Mouse (Mus musculus) stomach, embryonic 16.5 days (tissue): ENCODE data around the gene 4930519G04Rik. TPM values are rescaled to one million over a fixed set of nuclear protein-coding genes. Genes with fewer than 3 reads are reported as not detected.
A peak's percentile ranks its signal among the peaks of the same experiment; 100 is the strongest.
"Not testable (repeated sequence)": the region's sequence is repeated elsewhere in the genome, so short reads cannot be mapped to it uniquely, and the experiment has no call there.

ENCODE experiments used
- ATAC-seq: fragments of 200-750 bp; cut with Nextera tagmentation; 2 replicates; pipeline ENCODE4 v1.8.0; 2017; ENCODE audit warnings: moderate number of reproducible peaks, moderate TSS enrichment; ENCODE audit not compliant: insufficient read depth, low FRiP score
- H3K27ac ChIP-seq: fragments of 300-500 bp; sonication (generic); 2 replicates; pipeline ENCODE4 v1.5.1; 2014; ENCODE audit warnings: low read length
- H3K27me3 ChIP-seq: fragments of 300-500 bp; sonication (generic); 2 replicates; pipeline ENCODE4 v1.6.1; 2014; ENCODE audit warnings: low read length, control low read depth, mixed read lengths; ENCODE audit not compliant: control insufficient read depth, insufficient read depth
- H3K36me3 ChIP-seq: fragments of 300-500 bp; sonication (generic); 2 replicates; pipeline ENCODE4 v1.6.1; 2014; ENCODE audit warnings: low read length; ENCODE audit not compliant: control insufficient read depth, insufficient read depth
- H3K4me1 ChIP-seq: fragments of 300-500 bp; sonication (generic); 2 replicates; pipeline ENCODE4 v1.6.1; 2014; ENCODE audit warnings: low read length, control low read depth, mixed read lengths; ENCODE audit not compliant: control insufficient read depth, insufficient read depth
- H3K4me2 ChIP-seq: fragments of 300-500 bp; sonication (generic); 2 replicates; pipeline ENCODE4 v1.6.1; 2014; ENCODE audit warnings: low read depth, low read length, mixed read lengths
- H3K4me3 ChIP-seq: fragments of 300-500 bp; sonication (generic); replicated peaks from 2 replicates; pipeline ENCODE4 v1.5.1; 2014; ENCODE audit warnings: mild to moderate bottlenecking, low read length
- H3K9ac ChIP-seq: fragments of 300-500 bp; sonication (generic); 2 replicates; pipeline ENCODE4 v1.6.1; 2014; ENCODE audit warnings: low read length
- H3K9me3 ChIP-seq: fragments of 300-500 bp; sonication (generic); replicated peaks from 2 replicates; pipeline ENCODE4 v1.6.1; 2016; ENCODE audit warnings: low read length, control low read depth; ENCODE audit not compliant: control insufficient read depth
- WGBS: fragments of 180-500 bp; shearing (Covaris S2); extraction: QIAGEN DNeasy Blood & Tissue Kit; methylation state at CpG from one replicate; pipeline ENCODE4 v1.1.7; 2014; 5-methylcytosine and 5-hydroxymethylcytosine counted together
- polyA plus RNA-seq: library from polyadenylated mRNA; unstranded; fragments of >200 nt; fragmentation: Nextera tagmentation; extraction: Ambion mirVana; gene quantifications from 2 replicates; pipeline ENCODE4 v1.2.1, GENCODE M21; 2015

Gene 4930519G04Rik
- polyA plus RNA-seq, 1 experiment from 2014 or later = not detected

DNA sequence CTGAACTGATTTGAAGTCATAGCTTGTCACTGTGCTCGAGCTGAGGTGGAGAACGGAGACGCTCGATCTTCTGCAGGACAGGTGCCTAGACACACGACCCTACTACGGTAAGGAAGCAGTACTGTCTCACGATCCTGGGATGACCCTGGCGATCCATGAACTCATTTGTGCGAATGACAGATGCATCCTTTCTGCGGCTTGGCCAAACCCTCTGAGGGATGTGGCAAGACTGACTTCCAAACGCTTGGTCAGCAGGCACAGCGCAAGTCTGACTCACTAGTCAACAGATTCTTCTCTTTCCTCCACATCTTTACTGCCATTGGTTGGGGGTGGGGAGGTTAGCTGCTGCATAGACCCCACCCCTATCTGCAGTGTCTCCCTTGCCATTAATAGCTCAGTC, 26.0 kb upstream of the 4930519G04Rik start:
- H3K9ac ChIP-seq = no peak overlapping the region
- 81% methylated on average over 12 of the region's 12 CpGs for WGBS
- no peaks in the 10 kb centered on the region for H3K36me3 ChIP-seq
- H3K4me2 ChIP-seq = no peak overlapping the region
- no peak for ATAC-seq
- 0 out of 2 replicates have a peak, but pooled peaks cover under 1% of the 10 kb centered on the region for H3K9me3 ChIP-seq
- no peak overlapping the region for H3K4me3 ChIP-seq
- no peaks in the 10 kb centered on the region for H3K4me1 ChIP-seq
- H3K27ac ChIP-seq = no peak overlapping the region
- no peaks in the 10 kb centered on the region for H3K27me3 ChIP-seq

DNA sequence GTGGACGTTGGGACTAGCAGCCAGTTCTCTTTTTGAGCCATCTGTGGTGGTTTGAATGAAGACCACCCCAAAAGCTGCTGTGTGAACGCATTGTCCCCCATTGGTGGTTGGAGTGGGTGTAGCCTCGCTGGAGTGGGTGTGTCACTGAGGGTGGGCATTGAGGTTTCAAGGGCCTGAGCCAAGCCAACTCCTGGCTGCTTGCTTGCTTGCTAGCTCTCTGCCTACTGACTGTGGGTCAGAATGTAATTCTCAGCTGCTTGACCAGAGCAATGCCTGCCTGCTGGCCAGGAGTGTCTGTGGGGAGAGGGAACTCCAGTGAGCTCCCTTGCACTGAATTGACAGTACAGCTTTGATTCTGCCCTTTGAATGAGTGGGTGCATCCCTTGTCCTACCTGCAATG, 23.7 kb upstream of the 4930519G04Rik start:
- no peak overlapping the region for H3K9ac ChIP-seq
- no peaks in the 10 kb centered on the region for H3K36me3 ChIP-seq
- H3K9me3 ChIP-seq = no peaks in the 10 kb centered on the region
- H3K4me1 ChIP-seq = no peaks in the 10 kb centered on the region
- no peak for ATAC-seq
- no peak overlapping the region for H3K4me3 ChIP-seq
- WGBS = 69% methylated on average over 3 of the region's 3 CpGs
- H3K27me3 ChIP-seq = no peaks in the 10 kb centered on the region
- H3K27ac ChIP-seq = no peak overlapping the region
- H3K4me2 ChIP-seq = no peak overlapping the region

DNA sequence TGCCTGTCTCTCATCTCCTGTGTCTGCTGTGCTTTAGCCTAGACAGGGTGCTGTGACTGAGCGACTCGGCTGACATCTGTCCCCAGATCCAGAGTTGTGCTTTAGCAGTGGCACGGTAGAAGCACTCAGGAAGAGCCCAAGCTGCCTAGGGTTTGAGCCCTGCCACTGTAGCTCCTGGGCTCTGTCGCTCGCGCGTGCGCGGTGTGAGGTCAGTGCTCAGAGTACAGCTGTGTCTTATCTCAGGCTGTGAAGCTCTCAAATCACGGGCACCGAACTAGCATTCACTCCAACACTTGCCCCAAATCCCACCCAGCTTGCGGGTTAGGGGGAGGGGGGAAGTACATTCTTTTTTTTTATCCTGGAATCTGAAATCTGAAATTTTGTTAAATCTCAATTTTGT, 16.6 kb upstream of the 4930519G04Rik start:
- no peak overlapping the region for H3K4me3 ChIP-seq
- ATAC-seq = no peak

DNA sequence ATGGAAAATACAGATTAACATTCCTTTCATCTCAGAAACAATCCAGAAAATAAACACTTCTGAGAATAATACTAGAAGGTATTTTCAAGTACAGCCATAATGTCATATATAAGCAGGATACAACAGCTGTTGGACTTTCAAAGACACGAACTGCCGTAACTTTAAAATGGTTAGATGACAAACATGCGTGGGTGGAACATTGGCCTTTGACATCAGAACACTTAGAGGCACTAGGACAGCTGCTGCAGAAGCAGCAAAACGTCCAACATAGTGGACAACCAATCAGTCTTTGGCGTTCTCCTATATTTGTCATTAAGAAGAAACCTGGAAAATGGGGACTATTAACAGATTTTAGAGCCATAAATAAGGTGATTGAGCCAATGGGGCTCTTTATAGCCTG, 13.0 kb upstream of the 4930519G04Rik start:
- H3K36me3 ChIP-seq, H3K4me1 ChIP-seq, H3K9ac ChIP-seq, H3K27ac ChIP-seq, H3K4me3 ChIP-seq, ATAC-seq, H3K4me2 ChIP-seq, H3K9me3 ChIP-seq, H3K27me3 ChIP-seq: not testable (repeated sequence)
- WGBS = 44% methylated on average over 5 of the region's 5 CpGs

More for the DNA sequence above, 16.6 kb upstream of the 4930519G04Rik start:
- Histone ChIP-seq H3K4me1 (peaks cover under 1% of the 10 kb centered on the region; the same call in 1 of the 2 replicates), H3K27me3 (no peaks in the 10 kb centered on the region), H3K9ac (no peak overlapping the region), H3K27ac (no peak overlapping the region), H3K9me3 (no peaks in the 10 kb centered on the region), H3K36me3 (no peaks in the 10 kb centered on the region), H3K4me2 (no peak overlapping the region)
- WGBS = 36% methylated on average over 12 of the region's 12 CpGs

DNA sequence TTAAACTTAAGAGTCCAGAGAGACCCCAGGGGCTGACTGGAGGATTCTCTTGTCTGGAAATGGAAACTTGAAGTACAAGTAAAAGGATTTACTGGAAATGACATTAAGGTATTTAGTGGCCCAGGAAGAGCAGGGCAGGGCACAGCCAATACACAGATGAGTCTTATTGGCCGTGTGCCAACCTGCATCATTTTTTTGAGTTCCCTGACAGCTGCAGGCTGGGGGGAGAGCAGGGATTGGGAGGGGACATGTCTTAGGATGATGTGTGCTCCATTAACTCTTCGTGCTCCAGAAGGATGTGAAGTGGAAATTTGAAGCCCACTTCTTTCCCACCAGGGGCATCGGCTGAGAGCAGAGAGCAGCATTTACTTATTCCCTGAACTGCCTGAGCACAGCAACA, 11.3 kb upstream of the 4930519G04Rik start:
- not testable (repeated sequence) for H3K4me1 ChIP-seq, H3K9me3 ChIP-seq, H3K27ac ChIP-seq, H3K4me3 ChIP-seq, H3K27me3 ChIP-seq, H3K9ac ChIP-seq, ATAC-seq, H3K36me3 ChIP-seq, H3K4me2 ChIP-seq
- 31% methylated on average over 3 of the region's 3 CpGs for WGBS

DNA sequence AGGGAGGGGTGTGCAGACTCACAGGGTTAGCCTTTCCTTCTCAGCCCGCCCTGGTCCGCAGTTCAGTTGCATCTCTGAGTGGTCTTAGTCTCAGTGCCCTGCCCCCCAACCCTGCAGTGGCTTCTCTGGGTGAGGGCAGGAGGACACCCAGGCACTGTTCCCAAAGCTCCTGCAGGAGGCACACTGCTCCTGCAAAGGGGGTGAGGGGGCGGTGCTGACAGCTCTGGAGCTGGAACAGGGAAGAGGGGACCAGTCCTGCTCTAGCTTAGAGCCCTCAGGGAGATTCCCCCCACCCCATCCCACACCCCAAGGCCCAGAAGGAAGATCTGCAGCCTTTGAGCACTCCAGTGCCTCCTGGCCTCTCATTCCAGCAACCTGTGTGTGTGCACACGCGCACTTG, 10.8 kb upstream of the 4930519G04Rik start:
- no peak overlapping the region for H3K4me3 ChIP-seq

DNA sequence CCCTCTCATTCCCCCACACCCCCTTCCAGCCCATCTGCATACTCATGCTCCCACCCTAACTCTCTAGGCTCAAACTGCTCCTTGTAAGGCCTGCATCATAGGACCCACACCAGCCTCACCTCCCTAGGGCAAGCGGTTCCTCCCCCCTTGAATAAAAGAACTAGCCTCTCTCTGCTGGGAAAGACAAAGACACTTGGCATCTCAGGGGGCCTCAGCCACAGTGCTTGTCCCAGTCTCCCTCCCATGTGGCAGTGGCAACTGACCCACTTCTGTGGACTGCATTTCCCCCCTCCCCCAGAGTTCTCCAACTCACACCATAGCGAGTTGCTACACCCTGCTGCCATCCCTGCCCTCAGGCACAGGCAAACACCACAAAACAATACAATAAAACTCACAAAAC, 9.1 kb upstream of the 4930519G04Rik start:
- 87% methylated on average over 2 of the region's 2 CpGs for WGBS
- H3K9me3 ChIP-seq, H3K4me1 ChIP-seq, H3K4me2 ChIP-seq, ATAC-seq, H3K4me3 ChIP-seq, H3K9ac ChIP-seq, H3K27me3 ChIP-seq, H3K27ac ChIP-seq, H3K36me3 ChIP-seq: not testable (repeated sequence)

More for the DNA sequence above, 10.8 kb upstream of the 4930519G04Rik start:
- 60% methylated on average over 5 of the region's 5 CpGs for WGBS
- 0 out of 2 replicates have a peak, but pooled peaks have one; percentile 21 for ATAC-seq
- Histone ChIP-seq H3K36me3 (no peaks in the 10 kb centered on the region), H3K27me3 (no peaks in the 10 kb centered on the region), H3K27ac (no peak overlapping the region), H3K4me2 (no peak overlapping the region), H3K9ac (no peak overlapping the region), H3K9me3 (no peaks in the 10 kb centered on the region), H3K4me1 (peaks cover 9% of the 10 kb centered on the region)

DNA sequence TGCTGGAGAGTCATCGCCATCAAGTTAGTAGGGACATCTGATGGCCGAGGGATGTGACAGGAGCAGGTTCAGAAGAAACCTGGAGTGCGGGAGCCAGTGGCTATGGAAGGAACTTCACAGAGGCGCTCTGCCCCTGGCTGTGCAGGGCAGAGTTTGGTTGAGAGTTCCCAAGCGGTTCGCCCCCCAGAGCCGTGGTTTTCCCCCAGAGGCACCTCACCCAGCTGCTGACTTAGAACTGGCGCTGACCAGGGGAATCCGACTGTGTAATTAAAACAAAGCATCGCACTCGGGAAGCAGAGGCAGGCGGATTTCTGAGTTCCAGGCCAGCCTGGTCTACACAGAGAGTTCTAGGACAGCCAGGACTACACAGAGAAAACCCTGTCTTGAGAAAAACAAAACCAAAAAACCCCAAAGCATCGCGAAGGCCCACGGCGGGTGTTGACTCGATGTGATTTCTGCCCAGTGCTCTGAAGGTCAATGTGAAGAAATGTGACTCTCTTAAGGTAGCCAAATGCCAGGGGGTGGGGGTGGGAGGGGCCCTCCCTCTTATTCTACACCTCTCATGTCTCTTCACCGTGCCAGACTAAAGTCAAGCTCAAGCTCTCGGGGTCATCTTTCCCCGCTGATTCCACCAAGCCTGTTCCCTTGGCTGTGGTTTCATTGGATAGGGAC, 1.8 kb upstream of the 4930519G04Rik start:
- Histone ChIP-seq H3K27ac (no peak overlapping the region), H3K9me3 (no peaks in the 10 kb centered on the region), H3K9ac (no peak overlapping the region), H3K4me1 (no peaks in the 10 kb centered on the region), H3K27me3 (no peaks in the 10 kb centered on the region), H3K4me2 (no peak overlapping the region), H3K4me3 (no peak overlapping the region), H3K36me3 (no peaks in the 10 kb centered on the region)
- ATAC-seq = no peak
- WGBS = 79% methylated on average over 20 of the region's 20 CpGs

DNA sequence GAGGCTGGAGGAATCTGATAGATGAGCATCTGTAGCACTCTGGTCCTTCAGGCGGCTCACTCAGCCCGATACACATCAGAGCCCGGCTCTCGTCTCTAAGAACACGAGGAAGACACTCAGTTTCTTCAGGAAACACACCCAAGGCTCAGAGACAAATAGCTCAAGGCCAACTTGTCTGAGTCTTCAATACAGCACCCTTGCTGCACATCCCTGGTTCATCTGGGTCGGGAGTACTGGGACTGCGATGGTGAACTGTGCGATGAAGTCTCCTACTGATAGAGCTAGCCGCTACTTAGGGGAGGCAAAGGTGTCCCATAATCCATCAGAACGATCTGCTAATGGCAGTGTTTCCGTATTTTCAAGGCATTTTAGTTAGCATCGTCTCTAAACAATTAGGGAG, 5.1 kb downstream of the 4930519G04Rik start, which contains the start of gene Gm9936:
Gene Gm9936 (minus strand): TSS at position 101 of the 400 bp plus-strand sequence.
- 74% methylated on average over 12 of the region's 12 CpGs for WGBS
- H3K4me3 ChIP-seq = peak within 1 kb of the TSS; percentile 29

More for the DNA sequence above, 5.1 kb downstream of the 4930519G04Rik start, which contains the start of gene Gm9936:
- peak within 1 kb of the TSS; percentile 53 for H3K4me2 ChIP-seq
- H3K9ac ChIP-seq = peak within 1 kb of the TSS; percentile 53; the same call in 1 of the 2 replicates
- no peaks in the 10 kb centered on the region for H3K9me3 ChIP-seq
- H3K27me3 ChIP-seq = no peaks in the 10 kb centered on the region
- no peak for ATAC-seq
- no peaks in the 10 kb centered on the region for H3K36me3 ChIP-seq
- H3K4me1 ChIP-seq = no peaks in the 10 kb centered on the region
- no peak within 1 kb of the TSS for H3K27ac ChIP-seq
